Mouse (Mus musculus) thymus, postnatal 14 days (tissue): Measurements from ENCODE around the gene Slc6a14.

Experiments used
- DNase-seq: peaks from one replicate; pipeline ENCODE4 v3.0.0; 2021

Gene Slc6a14

DNA sequence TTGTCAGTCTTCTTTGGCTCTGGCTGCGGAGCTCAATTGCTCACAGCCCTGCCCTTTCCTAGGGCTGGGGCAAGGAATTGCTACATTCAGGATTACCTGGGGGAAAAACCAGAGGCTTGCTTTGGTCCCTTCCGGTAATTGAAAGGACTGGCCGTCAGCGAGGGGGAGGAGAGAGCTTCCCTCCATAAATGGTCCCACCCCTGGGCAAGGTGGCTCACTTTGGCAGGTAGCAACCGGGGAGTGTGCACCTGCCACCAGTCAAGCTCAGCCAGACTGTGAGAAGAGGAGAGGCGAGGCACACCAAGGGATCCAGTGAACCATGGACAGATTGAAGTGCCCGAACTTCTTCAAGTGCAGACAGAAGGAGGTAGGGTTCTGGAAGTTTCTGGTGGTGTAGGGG lies at the start of gene Slc6a14:
Gene Slc6a14 (plus strand): TSS at position 68 of the 400 bp plus-strand sequence.
- no peak for DNase-seq

DNA sequence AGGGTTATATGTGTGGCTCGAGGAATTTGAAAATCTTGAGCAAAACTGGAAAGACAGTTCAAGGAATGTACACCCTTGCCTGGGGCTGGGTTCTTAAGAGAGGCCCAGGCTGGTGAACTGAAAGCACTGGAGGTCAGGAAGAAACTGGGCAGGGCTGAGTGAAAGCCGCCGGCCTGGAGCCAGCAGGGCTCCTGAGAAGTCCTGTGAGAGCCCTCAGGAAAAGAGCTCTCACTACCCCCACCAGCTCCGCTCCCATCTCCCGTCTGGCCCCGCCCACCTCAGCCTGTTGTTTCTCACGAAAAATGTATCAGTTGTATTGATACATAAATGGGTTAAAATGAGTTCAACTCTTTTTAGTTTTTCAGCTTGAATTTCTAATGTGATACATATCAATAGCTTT lies 43.8 kb upstream of the Slc6a14 start:
- DNase-seq, result no peak

DNA sequence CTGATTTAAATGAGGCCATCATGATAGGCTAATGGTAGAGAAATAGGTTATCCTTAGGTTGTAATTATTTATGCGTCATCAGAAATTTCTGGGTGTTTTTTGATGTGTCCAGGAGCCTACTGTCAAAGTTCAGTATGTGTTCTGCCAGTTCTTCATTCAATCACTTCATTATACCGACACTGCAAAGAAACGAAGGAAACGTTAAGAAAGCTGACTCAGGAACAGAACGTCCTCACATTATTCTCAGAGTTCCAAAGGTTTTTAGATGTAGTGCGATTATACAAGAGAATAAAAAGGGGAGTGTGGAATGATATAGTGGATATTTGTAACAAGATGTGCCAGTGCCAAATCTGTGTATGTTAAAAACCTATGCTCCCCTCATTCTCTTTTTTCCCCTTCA lies 19.5 kb upstream of the Slc6a14 start:
- no peak for DNase-seq

DNA sequence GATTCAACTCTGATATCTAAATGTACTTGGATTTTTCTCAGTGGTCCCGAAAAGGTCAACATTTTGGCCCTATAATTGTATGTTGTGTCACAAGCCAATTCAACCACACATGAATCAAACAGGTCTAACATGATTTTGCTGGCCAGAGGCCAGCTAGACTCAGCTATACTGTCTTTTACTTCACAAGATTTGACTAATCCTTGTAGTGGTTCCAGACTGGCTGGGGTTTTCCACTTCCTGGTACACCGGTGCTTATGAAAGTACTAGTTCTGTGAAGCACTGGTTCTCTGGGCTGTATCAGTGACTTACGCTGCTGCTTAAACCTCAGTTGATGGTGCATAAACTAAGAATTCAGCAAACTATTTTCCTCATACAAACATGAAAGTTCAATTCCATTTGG lies 19.0 kb upstream of the Slc6a14 start:
- no peak for DNase-seq

DNA sequence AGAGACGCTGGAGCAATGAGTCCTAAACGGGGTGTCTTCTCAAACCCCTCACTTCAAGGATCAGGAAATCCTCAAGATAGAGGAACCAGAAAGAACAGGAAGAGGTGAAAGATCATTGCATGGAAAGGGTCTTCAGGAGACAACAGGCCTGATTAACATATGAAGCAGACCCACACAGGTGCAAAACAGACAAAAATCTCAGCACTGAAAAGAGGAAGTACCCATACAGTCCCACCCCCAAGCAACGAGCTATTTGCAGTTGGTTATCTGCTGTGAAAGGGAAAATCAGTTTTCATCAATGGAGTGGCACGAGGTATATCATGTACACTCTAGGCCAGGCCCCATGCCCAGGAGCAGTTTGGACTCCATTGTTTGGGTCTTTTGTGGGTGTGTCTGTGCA lies 13.1 kb upstream of the Slc6a14 start:
- DNase-seq, result no peak

DNA sequence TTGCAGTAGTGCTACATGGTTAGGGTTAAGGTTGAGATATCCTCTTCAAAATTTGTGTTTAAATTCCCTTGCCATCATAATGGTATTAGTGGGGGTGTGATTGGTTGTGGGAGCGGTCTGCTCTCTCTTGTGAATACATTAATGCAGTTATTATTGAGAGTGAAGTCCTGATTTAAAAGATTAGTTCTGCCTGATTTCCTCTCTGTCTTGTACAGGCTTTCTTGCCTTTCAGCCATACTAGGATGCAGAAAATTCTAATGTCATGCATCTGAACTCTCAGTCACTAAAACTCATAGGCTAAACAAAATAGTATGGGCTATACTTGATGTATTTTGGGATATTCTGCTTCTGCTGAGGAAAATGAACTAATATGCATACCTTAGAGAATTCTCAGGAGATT lies 10.2 kb upstream of the Slc6a14 start:
- no peak for DNase-seq

DNA sequence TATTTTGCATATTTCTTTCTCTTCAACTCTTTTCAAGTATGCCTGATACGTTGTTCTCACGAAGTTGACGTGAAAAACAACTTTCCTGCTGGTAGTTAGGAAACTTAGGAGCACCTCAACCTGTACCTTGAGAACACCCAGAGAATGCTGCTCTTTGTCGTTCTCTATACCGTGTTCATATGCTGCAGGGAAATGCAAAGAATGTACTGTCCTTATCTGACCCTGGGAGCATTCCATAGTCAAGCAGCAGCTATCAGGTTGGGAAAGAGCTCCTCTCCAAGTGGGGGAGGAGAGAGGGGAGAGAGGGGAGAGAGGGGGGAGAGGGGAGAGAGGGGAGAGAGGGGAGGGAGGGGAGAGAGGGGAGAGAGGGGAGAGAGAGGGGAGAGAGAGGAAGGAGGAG lies 597 bp downstream of the Slc6a14 start:
- DNase-seq, result no peak

DNA sequence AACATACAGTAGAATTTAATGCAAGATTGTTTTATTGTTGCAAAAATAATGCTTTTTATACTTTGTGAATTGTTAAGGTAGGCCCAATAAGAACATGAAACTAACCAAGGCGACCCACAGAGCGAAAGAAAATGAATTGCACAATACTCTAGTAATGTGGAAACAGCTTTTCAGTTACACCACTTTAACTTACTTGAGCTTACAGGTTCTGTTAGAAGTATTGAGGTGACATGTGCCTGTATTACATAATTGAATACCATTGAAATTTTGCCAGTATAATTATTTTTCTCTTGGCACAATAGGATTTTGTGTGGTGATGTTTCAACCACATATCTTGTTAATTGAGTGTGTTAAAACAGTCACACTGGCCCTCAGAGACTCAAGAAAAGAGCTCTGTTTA lies 2.2 kb downstream of the Slc6a14 start:
- no peak for DNase-seq

DNA sequence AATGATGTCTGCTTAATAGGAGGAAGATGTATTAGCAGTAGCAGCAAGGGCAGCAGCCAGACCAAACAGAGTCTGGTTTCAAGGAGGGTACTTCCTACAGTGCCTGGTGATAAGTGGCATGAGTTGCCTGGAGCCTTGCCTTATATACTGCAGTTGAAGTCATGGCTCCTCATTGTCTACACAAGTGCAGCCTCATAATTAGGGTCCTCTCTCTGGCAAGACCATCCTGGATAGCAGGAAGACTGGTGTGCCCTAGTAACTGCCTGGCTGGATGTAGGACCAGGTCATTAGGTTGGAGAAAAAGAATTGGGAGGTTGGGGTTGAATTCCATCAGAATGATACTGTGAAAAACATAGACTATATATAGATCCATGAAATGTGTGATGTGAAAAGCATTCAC lies 30.3 kb downstream of the Slc6a14 start, which contains the start of gene Gm28269:
Gene Gm28269 (minus strand): TSS at position 101 of the 400 bp plus-strand sequence.
- DNase-seq, result no peak
